Mouse (Mus musculus): ENCODE results near the gene Ppp1r15b.

DNA sequence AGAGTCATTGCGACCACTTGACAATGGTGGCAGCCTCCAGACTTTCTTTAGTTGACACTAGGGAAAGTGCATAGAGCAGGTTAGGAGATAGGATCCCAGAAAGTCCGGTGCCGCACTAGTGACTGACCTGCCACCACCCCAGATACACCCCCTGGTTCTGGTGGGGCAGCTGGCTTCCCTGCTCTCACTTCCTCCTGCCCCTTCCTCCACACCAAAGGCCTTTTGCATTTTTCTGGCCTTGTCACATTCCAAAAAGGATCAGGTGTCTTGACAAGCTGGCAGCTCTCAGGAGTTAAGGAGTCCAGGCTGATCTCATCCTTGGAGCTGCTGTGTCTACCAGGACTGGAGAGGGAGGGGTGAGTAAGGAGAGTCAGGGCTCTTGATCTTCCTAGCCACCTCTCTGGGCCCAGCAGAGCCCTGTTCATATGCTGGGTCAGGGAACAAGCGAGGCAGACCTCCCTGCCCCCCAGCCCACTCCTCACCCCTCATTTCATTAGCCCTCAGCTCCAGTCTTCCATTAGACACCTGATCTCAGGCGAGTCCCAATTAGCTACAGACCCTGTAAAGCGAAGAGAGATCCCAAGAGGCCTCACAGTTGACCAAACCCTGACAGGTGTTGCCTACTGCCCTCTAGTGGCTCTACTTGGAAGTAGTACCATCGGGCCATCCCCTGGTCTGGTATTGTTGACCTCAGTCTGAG, 43.6 kb upstream of the Ppp1r15b start:
- TF ChIP-seq GATA1 (IDR thresholded peaks at IDR 0.05; ENCODE audit: borderline replicate concordance, low read length) (no peak), FLI1 (IDR thresholded peaks at IDR 0.05; ENCODE audit: low read length) (no peak)

Data from megakaryocyte, embryonic 14.5 days (primary cell).